Mouse (Mus musculus) midbrain, embryonic 12.5 days (tissue): ENCODE results near the gene Chst11. TPM values are rescaled to one million over a fixed set of nuclear protein-coding genes. Genes with fewer than 3 reads are reported as not detected.

Experiments used
- ATAC-seq: fragments of 200-750 bp; cut with Nextera tagmentation; 2 replicates; pipeline ENCODE4 v1.8.0; 2017; ENCODE audit warnings: low read depth, moderate TSS enrichment, moderate library complexity; ENCODE audit not compliant: low FRiP score
- H3K27ac ChIP-seq: fragments of 300-500 bp; sonication (generic); replicated peaks from 2 replicates; pipeline ENCODE4 v1.5.1; 2016; ENCODE audit warnings: mild to moderate bottlenecking
- H3K27me3 ChIP-seq: fragments of 300-500 bp; sonication (generic); 2 replicates; pipeline ENCODE4 v1.6.1; 2016; ENCODE audit warnings: mild to moderate bottlenecking
- H3K36me3 ChIP-seq: fragments of 300-500 bp; sonication (generic); 2 replicates; pipeline ENCODE4 v1.6.1; 2016
- H3K4me1 ChIP-seq: fragments of 300-500 bp; sonication (generic); 2 replicates; pipeline ENCODE4 v1.6.1; 2016
- H3K4me2 ChIP-seq: fragments of 300-500 bp; sonication (generic); replicated peaks from 2 replicates; pipeline ENCODE4 v1.6.1; 2016; ENCODE audit warnings: mild to moderate bottlenecking, moderate library complexity
- H3K4me3 ChIP-seq: fragments of 300-500 bp; sonication (generic); 2 replicates; pipeline ENCODE4 v1.5.1; 2016; ENCODE audit warnings: mild to moderate bottlenecking
- H3K9ac ChIP-seq: fragments of 300-500 bp; sonication (generic); replicated peaks from 2 replicates; pipeline ENCODE4 v1.6.1; 2016; ENCODE audit warnings: mild to moderate bottlenecking, moderate library complexity
- H3K9me3 ChIP-seq: fragments of 300-500 bp; sonication (generic); 2 replicates; pipeline ENCODE4 v1.6.1; 2016; ENCODE audit warnings: mild to moderate bottlenecking
- WGBS: fragments of 180-500 bp; shearing (Covaris S2); methylation state at CpG from one replicate; pipeline ENCODE4 v1.1.7; 2016; 5-methylcytosine and 5-hydroxymethylcytosine counted together
- polyA plus RNA-seq: library from polyadenylated mRNA; unstranded; fragments of >200 nt; fragmentation: Nextera tagmentation; extraction: Ambion mirVana; gene quantifications from 2 replicates; pipeline ENCODE4 v1.2.1, GENCODE M21; 2016

Gene Chst11
- polyA plus RNA-seq, 1 experiment from 2014 or later, result 2.3 TPM

- no peak for ATAC-seq
- WGBS, result 79% methylated on average over 5 of the region's 5 CpGs
- H3K9me3 ChIP-seq, result no peaks in the 10 kb centered on the region
Measured at GRCm38 (mm10) chr10:83217256-83217655, 232.0 kb downstream of the Chst11 start.

GRCm38 (mm10) chr10:83218778-83219177, 233.5 kb downstream of the Chst11 start:
- Histone ChIP-seq H3K36me3 (no peaks in the 10 kb centered on the region), H3K4me1 (no peaks in the 10 kb centered on the region), H3K4me2 (no peak overlapping the region), H3K9ac (no peak overlapping the region), H3K27ac (no peak overlapping the region), H3K9me3 (no peaks in the 10 kb centered on the region), H3K4me3 (no peak overlapping the region), H3K27me3 (no peaks in the 10 kb centered on the region)
- no peak for ATAC-seq
- 59% methylated on average over 2 of the region's 2 CpGs for WGBS

More at GRCm38 (mm10) chr10:83217256-83217655, 232.0 kb downstream of the Chst11 start:
- no peak overlapping the region for H3K27ac ChIP-seq
- no peaks in the 10 kb centered on the region for H3K36me3 ChIP-seq
- no peak overlapping the region for H3K9ac ChIP-seq
- no peak overlapping the region for H3K4me3 ChIP-seq
- no peaks in the 10 kb centered on the region for H3K4me1 ChIP-seq
- H3K4me2 ChIP-seq, result no peak overlapping the region
- H3K27me3 ChIP-seq, result no peaks in the 10 kb centered on the region

DNA sequence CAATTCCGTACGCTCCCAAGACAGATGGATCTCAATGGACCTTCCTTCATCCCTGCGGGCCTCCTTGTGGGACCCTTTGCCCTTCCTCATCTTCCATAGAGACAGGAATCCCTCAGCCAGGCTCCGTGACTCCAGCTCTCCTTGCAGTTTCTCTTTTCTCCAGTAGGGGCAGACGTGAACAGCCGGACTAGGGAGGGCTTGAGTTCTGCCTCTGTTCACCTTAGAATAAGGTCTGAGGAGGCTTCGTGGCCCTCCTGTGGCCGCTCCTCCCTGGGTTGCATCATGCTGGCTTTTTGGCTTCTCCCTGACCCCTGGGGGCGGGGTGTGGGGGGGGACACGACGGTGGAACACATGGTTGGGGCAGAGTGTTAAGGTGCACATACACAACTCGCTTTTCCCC, 234.4 kb downstream of the Chst11 start:
- no peak overlapping the region for H3K4me3 ChIP-seq
- WGBS, result 27% methylated on average over 12 of the region's 12 CpGs
- H3K9me3 ChIP-seq, result no peaks in the 10 kb centered on the region
- no peaks in the 10 kb centered on the region for H3K27me3 ChIP-seq
- ATAC-seq, result peak; percentile 19; the same call in 1 of the 2 replicates
- H3K4me1 ChIP-seq, result no peaks in the 10 kb centered on the region
- no peak overlapping the region for H3K27ac ChIP-seq
- H3K9ac ChIP-seq, result no peak overlapping the region
- no peaks in the 10 kb centered on the region for H3K36me3 ChIP-seq
- no peak overlapping the region for H3K4me2 ChIP-seq

GRCm38 (mm10) chr10:83220217-83220616, 234.9 kb downstream of the Chst11 start:
- no peak overlapping the region for H3K27ac ChIP-seq
- ATAC-seq, result no peak
- no peaks in the 10 kb centered on the region for H3K4me1 ChIP-seq
- no peak overlapping the region for H3K9ac ChIP-seq
- WGBS, result 90% methylated on average over 10 of the region's 10 CpGs
- no peaks in the 10 kb centered on the region for H3K9me3 ChIP-seq
- H3K4me2 ChIP-seq, result no peak overlapping the region
- no peak overlapping the region for H3K4me3 ChIP-seq
- no peaks in the 10 kb centered on the region for H3K27me3 ChIP-seq
- H3K36me3 ChIP-seq, result no peaks in the 10 kb centered on the region

- H3K4me1 ChIP-seq, result no peaks in the 10 kb centered on the region
- H3K9ac ChIP-seq, result no peak overlapping the region
- no peaks in the 10 kb centered on the region for H3K27me3 ChIP-seq
- H3K4me3 ChIP-seq, result no peak overlapping the region
- WGBS, result 83% methylated on average over 3 of the region's 3 CpGs
- H3K36me3 ChIP-seq, result no peaks in the 10 kb centered on the region
- no peaks in the 10 kb centered on the region for H3K9me3 ChIP-seq
- H3K4me2 ChIP-seq, result no peak overlapping the region
- no peak for ATAC-seq
- no peak overlapping the region for H3K27ac ChIP-seq
Measured at GRCm38 (mm10) chr10:83220847-83221246, 235.5 kb downstream of the Chst11 start.

- H3K9ac ChIP-seq, result no peak overlapping the region
- H3K9me3 ChIP-seq, result no peaks in the 10 kb centered on the region
- no peaks in the 10 kb centered on the region for H3K4me1 ChIP-seq
- no peak overlapping the region for H3K27ac ChIP-seq
- H3K27me3 ChIP-seq, result no peaks in the 10 kb centered on the region
- 50% methylated on average over 3 of the region's 3 CpGs for WGBS
- H3K4me3 ChIP-seq, result no peak overlapping the region
- H3K36me3 ChIP-seq, result no peaks in the 10 kb centered on the region
- ATAC-seq, result 0 out of 2 replicates have a peak, but pooled peaks have one; percentile 9
- no peak overlapping the region for H3K4me2 ChIP-seq
Measured at GRCm38 (mm10) chr10:83224999-83225398, 239.7 kb downstream of the Chst11 start.

DNA sequence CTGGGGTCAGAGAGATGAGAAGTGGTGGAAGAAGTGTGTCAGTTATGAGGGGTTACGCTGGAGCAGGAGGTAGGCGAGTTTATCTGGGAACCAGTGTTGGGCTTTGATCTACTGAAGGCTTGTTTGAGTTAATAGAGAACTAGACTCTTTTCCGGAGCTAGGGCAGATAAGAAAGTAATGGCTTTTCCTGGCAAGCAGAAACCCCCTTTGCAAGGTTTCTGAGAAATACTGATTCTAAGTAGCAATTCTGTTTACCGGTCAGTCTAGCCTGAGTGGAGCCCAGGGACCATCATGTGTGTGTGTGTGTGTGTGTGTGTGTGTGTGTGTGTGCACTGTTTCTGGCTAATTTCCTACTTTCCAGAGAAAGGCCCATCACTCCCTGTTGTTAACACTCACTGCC, 243.3 kb downstream of the Chst11 start:
- H3K36me3 ChIP-seq, result no peaks in the 10 kb centered on the region
- H3K4me2 ChIP-seq, result no peak overlapping the region
- no peak overlapping the region for H3K4me3 ChIP-seq
- WGBS, result 92% methylated on average over 4 of the region's 4 CpGs
- ATAC-seq, result no peak
- no peaks in the 10 kb centered on the region for H3K27me3 ChIP-seq
- no peaks in the 10 kb centered on the region for H3K9me3 ChIP-seq
- H3K9ac ChIP-seq, result no peak overlapping the region
- no peak overlapping the region for H3K27ac ChIP-seq
- H3K4me1 ChIP-seq, result no peaks in the 10 kb centered on the region

DNA sequence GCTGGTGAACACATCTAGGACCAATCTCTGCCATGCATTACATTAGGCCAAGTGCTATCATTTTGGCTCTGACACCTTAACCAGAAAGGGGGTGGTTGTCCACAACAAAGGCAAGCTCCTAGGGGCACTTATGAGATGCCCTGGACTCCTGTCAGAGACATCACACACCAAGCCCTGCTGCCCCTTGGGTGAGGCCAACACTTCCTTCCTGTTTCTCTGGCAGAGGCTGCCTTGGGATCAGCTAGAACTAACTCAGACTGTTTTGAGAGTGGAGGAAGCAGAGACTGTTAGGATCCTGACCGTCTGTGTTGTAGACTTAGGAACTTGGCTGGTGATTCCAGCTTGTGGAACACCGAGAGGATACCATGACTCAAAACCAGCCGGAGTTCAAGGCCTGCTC, 248.7 kb downstream of the Chst11 start:
- no peak overlapping the region for H3K4me3 ChIP-seq
- H3K27me3 ChIP-seq, result 0 out of 2 replicates have a peak, but pooled peaks cover 6% of the 10 kb centered on the region
- H3K27ac ChIP-seq, result no peak overlapping the region
- 94% methylated on average over 3 of the region's 3 CpGs for WGBS
- H3K9ac ChIP-seq, result no peak overlapping the region
- no peak overlapping the region for H3K4me2 ChIP-seq
- no peaks in the 10 kb centered on the region for H3K36me3 ChIP-seq
- ATAC-seq, result no peak
- H3K9me3 ChIP-seq, result no peaks in the 10 kb centered on the region
- H3K4me1 ChIP-seq, result no peaks in the 10 kb centered on the region

DNA sequence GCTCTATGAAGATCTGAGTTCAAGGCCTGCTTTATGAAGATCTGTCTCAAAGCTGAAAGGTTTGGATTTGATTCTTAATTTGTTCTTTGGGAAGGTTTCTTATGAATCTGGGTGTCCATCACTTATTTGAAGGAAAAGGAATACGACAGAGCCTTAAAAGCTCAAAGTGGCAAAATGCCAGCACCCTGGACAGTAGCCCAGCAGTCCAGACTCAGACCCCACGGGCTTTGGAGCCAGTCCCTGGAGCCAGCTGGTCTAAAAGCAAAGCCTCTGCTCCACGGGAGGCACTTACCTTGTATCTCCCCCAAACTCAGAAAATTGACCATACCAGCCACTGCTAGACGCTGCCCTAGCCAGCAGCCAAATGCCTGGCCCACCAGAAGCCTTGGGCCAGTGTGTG, 249.1 kb downstream of the Chst11 start:
- H3K36me3 ChIP-seq, result no peaks in the 10 kb centered on the region
- no peak overlapping the region for H3K27ac ChIP-seq
- H3K4me1 ChIP-seq, result no peaks in the 10 kb centered on the region
- peaks cover 10% of the 10 kb centered on the region; the same call in 1 of the 2 replicates for H3K27me3 ChIP-seq
- H3K9ac ChIP-seq, result no peak overlapping the region
- no peak for ATAC-seq
- 71% methylated on average over 4 of the region's 4 CpGs for WGBS
- no peak overlapping the region for H3K4me3 ChIP-seq
- H3K9me3 ChIP-seq, result no peaks in the 10 kb centered on the region
- H3K4me2 ChIP-seq, result no peak overlapping the region

DNA sequence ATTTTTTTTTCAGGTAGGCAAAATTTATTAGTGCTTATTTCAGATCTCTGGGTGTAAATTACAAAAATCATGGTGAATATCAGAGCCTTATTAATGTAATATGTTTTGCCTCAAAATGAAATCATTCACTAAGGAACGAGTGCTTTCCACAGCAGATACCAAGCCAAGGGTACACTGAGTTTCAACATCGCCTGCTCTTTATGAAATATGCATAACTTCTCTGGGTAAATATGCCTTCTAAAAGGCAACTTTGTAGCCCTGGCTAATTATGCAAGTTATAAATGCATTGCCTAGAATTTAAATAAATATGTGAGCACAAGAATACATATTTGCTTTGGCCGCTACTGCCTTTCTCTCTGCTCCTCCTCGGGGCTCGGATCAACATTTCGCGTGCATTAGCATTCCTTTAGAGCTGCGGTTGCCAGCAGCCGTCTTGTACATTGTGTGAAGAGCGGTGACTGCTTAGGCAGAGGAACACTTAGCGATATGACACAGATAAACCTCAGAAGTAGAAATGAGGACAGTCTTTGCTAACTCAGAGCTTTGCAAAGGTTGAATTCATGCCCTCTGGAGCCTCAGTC, 256.9 kb downstream of the Chst11 start:
- H3K9ac ChIP-seq, result no peak overlapping the region
- ATAC-seq, result no peak
- H3K27me3 ChIP-seq, result peaks cover 18% of the 10 kb centered on the region
- 0 out of 2 replicates have a peak overlapping the region, but pooled peaks have one; percentile 15 for H3K27ac ChIP-seq
- WGBS, result 39% methylated on average over 11 of the region's 11 CpGs
- H3K4me3 ChIP-seq, result no peak overlapping the region
- H3K9me3 ChIP-seq, result no peaks in the 10 kb centered on the region
- peak overlapping the region; percentile 7; the same call in 1 of the 2 replicates for H3K4me2 ChIP-seq
- 0 out of 2 replicates have a peak, but pooled peaks cover 8% of the 10 kb centered on the region for H3K4me1 ChIP-seq
- H3K36me3 ChIP-seq, result no peaks in the 10 kb centered on the region

DNA sequence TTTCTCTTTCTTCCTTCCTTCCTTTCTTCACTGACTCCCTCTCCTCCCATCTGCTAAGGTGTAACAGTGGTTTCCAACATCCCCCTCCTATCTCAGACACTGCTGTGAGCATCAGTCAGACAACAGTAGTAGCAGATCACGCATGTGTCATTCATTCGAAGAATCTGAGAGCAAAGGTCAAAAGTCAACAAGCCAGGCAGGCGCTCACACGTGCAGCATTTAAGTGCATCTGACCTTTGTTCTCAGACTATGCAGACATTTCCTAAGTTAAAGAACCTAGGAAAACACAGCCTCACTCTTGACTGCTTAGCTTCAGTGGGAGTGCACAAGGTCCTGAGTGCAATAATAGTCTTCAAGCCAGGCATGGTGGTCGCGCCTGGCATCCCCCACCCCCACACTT, 258.8 kb downstream of the Chst11 start:
- Histone ChIP-seq H3K9ac (no peak overlapping the region), H3K27ac (no peak overlapping the region), H3K4me1 (0 out of 2 replicates have a peak, but pooled peaks cover 8% of the 10 kb centered on the region), H3K4me3 (no peak overlapping the region), H3K27me3 (peaks cover 21% of the 10 kb centered on the region), H3K9me3 (no peaks in the 10 kb centered on the region), H3K36me3 (no peaks in the 10 kb centered on the region), H3K4me2 (no peak overlapping the region)
- WGBS, result 52% methylated on average over 6 of the region's 6 CpGs
- no peak for ATAC-seq
